Mouse (Mus musculus) thymus, postnatal 25 days (tissue): ENCODE results near the gene Tmem182.
A peak's percentile ranks its signal among the peaks of the same experiment; 100 is the strongest.

Source experiments
- DNase-seq: peaks from one replicate; pipeline ENCODE4 v3.0.0; 2022

Gene Tmem182

DNA sequence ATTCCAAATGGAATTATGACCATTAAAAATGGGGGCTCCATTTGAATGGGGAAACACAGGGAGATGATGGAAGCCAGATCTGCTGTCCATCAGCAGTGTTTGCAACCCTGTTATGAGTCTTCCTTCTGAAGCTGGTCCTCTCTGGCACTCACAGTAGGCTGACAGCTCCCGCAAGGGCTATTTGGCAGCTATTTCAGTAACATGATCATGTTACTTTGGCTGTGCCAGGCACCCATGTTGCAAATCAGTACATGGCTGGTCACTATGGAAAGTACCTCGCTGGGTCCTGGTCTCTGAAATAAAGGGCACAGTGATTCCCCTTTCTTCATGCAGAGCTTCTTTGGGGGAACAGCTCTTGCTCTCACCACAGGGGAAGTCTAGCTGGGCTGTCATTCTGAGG is 62.2 kb downstream of the Tmem182 start:
- DNase-seq, result no peak

DNA sequence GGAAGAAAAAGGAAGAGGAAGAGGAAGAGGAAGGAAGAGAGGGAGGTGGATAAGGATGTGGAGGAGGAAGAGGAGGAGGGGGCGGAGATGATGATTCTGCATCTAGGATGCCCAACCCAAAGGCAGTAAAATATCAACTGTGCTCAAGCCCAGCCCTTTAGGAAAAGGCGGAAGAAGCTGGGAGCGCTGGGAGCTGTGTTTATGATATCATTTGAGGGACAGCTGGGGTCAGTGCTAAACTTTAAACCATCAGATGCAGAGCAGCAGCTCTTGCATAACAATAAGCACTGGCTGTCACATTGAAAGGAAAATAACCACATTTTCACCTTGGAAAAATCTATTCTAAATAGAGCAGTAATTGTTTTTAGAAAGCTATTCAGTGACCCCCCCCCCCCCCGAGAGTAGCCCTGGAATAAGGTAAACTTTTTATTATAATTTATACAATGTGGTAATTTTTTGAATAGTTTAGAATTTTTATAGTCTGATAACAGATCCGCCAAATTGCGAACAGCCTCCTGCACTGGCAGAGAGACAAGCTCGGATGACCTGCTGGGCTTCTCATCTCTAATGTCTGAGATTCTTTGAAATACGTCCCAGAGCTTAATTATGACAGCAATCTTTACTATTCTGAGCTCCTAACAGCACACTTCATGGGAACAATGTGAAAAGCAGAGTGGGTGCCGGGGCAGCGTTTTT is 68.5 kb downstream of the Tmem182 start:
- no peak for DNase-seq

DNA sequence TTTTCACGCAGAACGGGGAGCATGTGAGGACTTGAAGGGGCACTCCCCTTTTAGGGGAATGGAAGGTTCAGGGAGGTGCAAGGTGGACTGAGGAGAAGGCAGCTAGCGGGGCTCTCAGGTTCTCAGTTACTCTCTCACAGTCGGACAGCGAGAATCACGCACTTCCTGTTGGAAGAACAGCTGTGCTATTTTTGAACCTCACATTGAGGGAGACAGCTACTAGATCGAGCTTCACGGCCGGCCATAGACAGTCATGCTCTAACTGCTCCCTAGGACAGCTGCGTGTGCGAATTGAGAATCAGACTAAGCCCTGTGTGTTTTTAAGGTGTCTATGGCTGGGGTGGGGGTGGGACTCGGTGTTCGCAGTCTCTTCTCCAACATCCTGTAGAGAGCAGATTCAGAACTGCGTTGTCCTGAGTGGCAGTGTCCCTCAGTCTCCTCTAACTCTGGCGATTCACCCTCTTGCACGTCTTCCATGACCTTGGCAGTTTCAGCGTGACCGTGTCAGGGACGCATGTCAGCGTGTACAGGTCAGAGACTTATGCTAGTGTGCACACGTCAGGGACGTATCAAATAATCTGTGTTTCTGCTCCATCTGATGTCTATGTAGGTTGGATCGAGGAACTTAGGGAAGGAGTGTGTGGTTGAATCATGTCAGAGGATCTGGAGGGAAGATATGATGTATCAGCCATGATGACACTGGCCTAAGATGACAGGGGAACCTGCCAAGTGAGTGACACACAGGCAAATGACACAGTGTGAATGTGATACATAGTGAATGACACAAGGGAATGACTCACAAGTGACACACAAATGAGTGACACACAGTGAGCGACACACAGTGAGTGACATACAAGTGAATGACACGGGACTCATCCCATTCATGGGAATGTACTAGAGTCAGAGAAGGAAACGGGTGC is 69.3 kb downstream of the Tmem182 start:
- DNase-seq, result no peak

DNA sequence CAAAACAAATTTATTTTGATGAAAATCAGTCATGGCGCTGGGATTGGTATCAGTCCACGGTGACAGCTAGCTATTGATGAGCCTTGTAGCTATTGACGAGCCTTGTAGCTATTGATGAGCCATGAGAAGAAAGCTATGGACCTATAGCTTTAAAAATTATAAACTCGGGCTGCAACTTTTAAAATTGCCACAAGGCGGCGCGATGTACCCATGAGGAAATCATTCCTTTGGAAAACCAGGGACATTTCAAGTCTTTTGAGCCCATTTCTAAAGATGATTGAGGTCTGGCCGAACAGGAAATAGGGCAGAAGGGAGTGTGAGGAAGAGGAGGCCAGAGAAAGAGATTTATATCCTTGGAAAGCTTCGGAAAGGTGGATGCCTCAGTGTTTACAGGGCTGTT is 73.7 kb downstream of the Tmem182 start:
- DNase-seq, result peak; percentile 3

DNA sequence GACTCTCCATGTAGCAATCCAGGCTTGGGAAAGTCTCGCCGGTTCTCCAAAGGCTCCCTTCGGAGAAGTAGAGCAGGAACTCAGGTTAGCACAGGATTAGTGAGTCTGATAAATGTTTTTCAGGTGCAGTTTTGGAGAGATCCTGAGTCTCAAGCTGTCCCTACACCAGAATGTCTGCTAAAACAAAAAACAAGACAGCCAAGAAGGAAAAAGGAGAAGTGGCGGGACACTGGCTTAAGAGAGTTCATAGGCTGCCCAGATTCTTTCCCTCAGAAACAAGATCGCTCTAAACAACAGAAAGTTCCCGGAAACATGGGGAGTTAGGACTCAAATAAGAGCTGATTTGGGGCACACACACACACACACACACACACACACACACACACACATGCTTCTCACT is 74.1 kb downstream of the Tmem182 start:
- no peak for DNase-seq

DNA sequence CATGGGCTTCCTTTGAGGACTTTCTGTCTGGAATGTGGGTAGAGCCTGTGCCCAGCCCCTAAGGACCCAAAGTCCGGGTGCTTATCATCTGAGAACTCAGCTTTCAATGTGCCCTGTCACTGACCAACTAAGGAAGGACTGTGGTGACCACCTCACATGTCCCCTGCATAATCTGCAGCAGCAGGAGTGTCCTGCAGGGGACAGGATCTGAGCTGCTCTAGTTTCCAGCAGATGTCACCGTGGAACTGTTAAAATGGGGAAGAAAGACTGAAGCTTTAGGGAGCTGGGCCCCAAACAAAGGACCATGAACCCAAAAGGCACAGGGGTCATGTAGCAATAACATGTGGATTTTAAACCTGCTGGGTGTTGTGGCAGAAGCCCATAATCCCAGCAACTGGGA is 75.1 kb downstream of the Tmem182 start:
- DNase-seq, result no peak

DNA sequence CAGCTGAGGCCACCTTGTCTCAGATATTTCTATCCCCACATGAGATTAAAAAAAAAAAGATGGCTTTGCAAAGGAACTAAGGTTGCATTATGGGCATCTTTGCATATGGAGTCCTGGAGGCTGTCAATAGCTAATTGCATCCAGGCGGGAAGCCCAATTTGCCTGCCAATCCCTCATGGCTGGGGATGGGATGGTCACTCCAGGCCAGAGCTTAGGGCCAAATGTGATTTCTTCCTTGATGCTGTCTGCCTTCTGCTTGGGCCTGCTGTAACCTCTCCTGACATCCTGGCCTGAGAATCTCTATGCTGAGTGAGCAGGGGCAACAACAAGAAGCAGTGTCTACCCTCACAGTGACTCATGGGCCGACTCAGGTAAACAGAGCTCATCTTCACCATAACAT is 78.5 kb downstream of the Tmem182 start:
- no peak for DNase-seq

DNA sequence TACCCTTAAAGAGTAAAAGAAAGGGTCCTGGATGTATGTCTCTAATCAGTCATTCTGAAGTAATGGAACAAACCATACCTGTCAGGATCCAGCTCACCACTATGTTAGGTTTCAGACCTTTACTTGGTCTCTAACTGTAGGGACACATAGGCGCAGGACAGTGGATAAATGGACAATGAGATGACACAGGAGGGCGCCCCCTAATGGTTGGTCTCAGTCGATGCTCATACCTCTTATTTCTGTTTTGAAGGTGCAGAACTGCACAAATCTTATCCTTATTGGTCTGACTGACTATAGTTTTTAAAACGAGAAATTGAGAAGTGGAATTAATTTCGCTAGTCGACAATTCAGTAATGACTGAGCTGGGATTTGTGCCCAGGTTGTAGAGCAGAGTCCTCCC is 79.5 kb downstream of the Tmem182 start:
- no peak for DNase-seq

DNA sequence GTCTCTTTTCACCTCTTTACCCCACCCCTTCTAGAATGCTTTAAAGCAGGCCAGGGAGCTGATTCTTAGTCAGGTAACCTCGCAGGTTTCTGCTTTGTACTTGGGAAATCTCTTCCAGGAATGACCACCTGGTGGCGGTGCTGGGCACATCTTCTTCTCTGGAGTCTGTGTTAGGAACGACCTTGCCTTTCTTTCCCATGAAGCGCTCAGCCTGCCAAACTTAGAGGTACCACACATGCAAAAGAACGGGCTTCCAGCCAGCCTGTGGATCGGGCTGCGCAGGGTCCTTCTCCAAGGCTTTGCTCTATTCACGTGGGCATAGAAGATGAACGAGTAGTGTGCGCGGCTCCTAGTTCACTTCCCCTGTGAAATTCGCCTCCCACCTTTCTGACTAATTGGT is 82.3 kb downstream of the Tmem182 start:
- peak; percentile 6 for DNase-seq

DNA sequence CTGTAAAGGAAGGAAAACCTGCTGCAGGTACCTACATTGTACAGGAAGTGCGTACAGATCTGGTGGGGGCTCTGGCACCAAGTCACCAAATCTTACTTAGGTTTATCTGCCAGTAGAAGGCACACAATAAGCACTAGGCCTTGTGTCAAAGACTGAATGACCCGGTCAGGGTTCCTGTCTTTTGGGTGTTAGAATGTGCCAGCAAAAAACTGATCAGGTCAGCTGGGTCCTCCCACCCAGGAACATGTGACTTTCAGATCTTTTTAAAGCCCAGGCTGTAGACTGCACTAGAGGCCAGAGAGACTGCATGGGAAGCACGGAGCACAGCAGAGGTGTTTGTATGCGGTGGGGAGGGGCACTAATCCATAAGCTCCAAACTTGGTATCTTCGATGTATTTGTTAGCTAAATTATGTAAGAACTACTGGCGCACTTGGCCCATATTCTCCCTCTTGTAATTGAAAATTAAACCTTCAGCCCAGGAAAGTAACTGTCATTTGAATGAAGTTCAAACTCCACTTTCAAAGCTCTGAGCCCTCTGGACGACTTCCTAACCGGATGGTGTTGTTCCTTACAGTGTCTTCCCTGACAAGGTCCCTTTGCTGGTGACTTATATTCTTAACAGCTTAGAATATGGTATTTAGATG is 83.1 kb downstream of the Tmem182 start:
- DNase-seq, result no peak

DNA sequence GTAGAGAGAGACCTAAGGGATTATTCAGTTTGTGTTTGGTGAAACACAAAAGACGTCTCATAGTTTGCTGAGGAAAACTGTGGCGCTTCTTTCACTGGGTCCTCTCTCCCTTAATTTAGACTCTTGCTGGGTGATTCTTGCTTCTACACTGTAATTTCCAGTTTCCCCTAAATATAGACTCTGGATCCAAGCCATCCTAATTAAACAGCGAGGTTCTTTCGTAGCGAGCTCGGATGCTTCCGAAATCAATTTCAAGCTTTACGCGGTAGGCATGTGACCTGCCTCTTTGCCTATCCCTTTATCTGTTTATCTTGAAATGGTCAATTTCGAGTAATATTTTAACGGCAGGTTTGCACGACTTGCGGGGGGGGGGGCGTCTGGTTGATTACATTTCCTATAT is 84.2 kb downstream of the Tmem182 start:
- no peak for DNase-seq

DNA sequence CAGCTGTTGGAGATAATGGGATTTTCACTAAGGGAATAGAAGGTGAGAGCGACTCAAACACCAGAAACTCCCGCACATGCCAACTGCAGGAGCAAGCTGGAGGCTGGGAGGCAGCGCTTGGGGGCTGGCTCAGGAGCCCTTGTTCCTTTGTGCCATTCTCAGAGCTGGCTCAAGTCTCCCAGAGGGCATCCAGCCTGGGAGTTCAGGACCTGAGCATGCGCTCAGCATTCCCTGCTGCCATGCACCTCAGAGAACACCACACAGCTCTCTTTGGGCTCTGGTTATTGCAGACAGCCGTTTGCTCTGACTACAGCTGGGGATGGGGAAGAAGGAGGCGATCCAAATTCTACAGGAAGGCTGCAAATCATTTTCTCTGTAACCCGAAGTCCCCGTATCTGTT is 84.8 kb downstream of the Tmem182 start:
- no peak for DNase-seq

DNA sequence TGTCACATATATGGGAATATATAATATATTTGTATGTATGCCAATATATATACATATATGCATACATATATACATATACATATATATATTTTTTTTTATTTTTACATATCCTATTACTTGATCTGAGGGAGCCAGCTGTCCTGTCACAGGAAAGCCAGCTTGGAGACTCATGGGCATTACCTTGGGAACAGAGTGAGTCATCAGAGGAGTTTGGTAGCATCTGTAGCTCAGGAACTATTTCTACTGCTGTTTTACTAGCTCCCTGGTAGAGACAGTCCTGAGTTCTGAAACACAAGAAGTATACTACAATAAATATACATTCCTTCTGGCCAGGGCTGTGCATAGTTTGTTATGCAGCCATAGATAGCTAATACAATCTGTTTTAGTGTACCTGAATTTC is 98.3 kb downstream of the Tmem182 start:
- no peak for DNase-seq
